Mouse (Mus musculus) layer of hippocampus, postnatal 25 days (tissue): ENCODE measurements at regions not wholly inside any gene's neighbourhood (a gene's known extent, or its start where the extent isn't known, plus 50 kb on each side); places are given as distances from the start of the nearest gene placed in this dataset.
A peak's percentile ranks its signal among the peaks of the same experiment; 100 is the strongest.

Experiments
- DNase-seq, 2 experiments: peaks; one replicate each; pipeline ENCODE4 v3.0.0; 2022; ENCODE audit warnings: mixed read lengths in 2 of 2, low spot score in 1 of 2; ENCODE audit errors: extremely low spot score in 1 of 2

GRCm38 (mm10) chr12:10571643-10572377 lies 181.2 kb downstream of the Rdh14 start:
- DNase-seq: no peak

- DNase-seq: no peak
These were observed 181.7 kb downstream of the Rdh14 start for GRCm38 (mm10) chr12:10572378-10572650.

- DNase-seq: no peak
These were observed 182.8 kb downstream of the Rdh14 start for GRCm38 (mm10) chr12:10573381-10573780.

GRCm38 (mm10) chr12:10582840-10583614 lies 192.5 kb downstream of the Rdh14 start:
- DNase-seq: no peak

GRCm38 (mm10) chr12:10584026-10584425 lies 193.5 kb downstream of the Rdh14 start:
- DNase-seq: no peak

GRCm38 (mm10) chr12:10589537-10589936 lies 199.0 kb downstream of the Rdh14 start:
- DNase-seq: peak; percentile 41 to 64

GRCm38 (mm10) chr12:10597976-10598746 lies 207.6 kb downstream of the Rdh14 start:
- peak; percentile 53 to 81 for DNase-seq

GRCm38 (mm10) chr12:10600111-10600510 lies 209.5 kb downstream of the Rdh14 start:
- DNase-seq: no peak

GRCm38 (mm10) chr12:10618319-10618718 lies 227.7 kb downstream of the Rdh14 start:
- no peak for DNase-seq

GRCm38 (mm10) chr12:10620541-10620940 lies 230.0 kb downstream of the Rdh14 start:
- no peak for DNase-seq

- DNase-seq: no peak
These were observed 248.0 kb downstream of the Rdh14 start for GRCm38 (mm10) chr12:10638591-10638990.

GRCm38 (mm10) chr12:10654466-10655184 lies 264.1 kb downstream of the Rdh14 start:
- peak in 1 of 2 experiments; percentile 21 for DNase-seq

GRCm38 (mm10) chr12:10655185-10655544 lies 264.6 kb downstream of the Rdh14 start:
- DNase-seq: no peak

- no peak for DNase-seq
These were observed 268.3 kb downstream of the Rdh14 start for GRCm38 (mm10) chr12:10658826-10659225.

GRCm38 (mm10) chr12:10686747-10687146 lies 296.2 kb downstream of the Rdh14 start:
- no peak for DNase-seq
